Mouse (Mus musculus): ENCODE measurements around the gene Sypl2.
"Not testable (repeated sequence)": the region's sequence is repeated elsewhere in the genome, so short reads cannot be mapped to it uniquely, and the experiment has no call there.

The Sypl2 gene

GRCm38 (mm10) chr3:108226558-108227350, at the start of gene Sypl2:
TSS of gene Sypl2 (minus strand) at chr3:108226648.
- DNase-seq (ENCODE audit: low spot score in 2 of 2) = peak in 1 of 2 experiments; percentile 35

- no peak for DNase-seq (ENCODE audit: low spot score in 2 of 2)
These were observed 32.9 kb upstream of the Sypl2 start for GRCm38 (mm10) chr3:108259319-108259718.

GRCm38 (mm10) chr3:108257831-108258500, 31.5 kb upstream of the Sypl2 start:
- no peak for DNase-seq (ENCODE audit: low spot score in 2 of 2)

GRCm38 (mm10) chr3:108256719-108257637, 30.5 kb upstream of the Sypl2 start, which contains the start of gene Psma5:
TSS of gene Psma5 (plus strand) at chr3:108256926.
- DNase-seq (ENCODE audit: low spot score in 2 of 2) = peak; percentile 79 to 93

GRCm38 (mm10) chr3:108246857-108247256, 20.4 kb upstream of the Sypl2 start:
- DNase-seq (ENCODE audit: low spot score in 2 of 2) = no peak

GRCm38 (mm10) chr3:108241243-108241839, 14.9 kb upstream of the Sypl2 start:
- no peak for DNase-seq (ENCODE audit: low spot score in 2 of 2)

GRCm38 (mm10) chr3:108237474-108238102, 11.1 kb upstream of the Sypl2 start:
- not testable (repeated sequence) for DNase-seq (ENCODE audit: low spot score in 2 of 2)

GRCm38 (mm10) chr3:108231646-108232045, 5.2 kb upstream of the Sypl2 start:
- no peak for DNase-seq (ENCODE audit: low spot score in 2 of 2)

GRCm38 (mm10) chr3:108227521-108227920, 1.1 kb upstream of the Sypl2 start:
- no peak for DNase-seq (ENCODE audit: low spot score in 2 of 2)

- DNase-seq (ENCODE audit: low spot score in 2 of 2) = peak in 1 of 2 experiments; percentile 38
These were observed 514 bp downstream of the Sypl2 start for GRCm38 (mm10) chr3:108225711-108226557.

- no peak for DNase-seq (ENCODE audit: low spot score in 2 of 2)
These were observed 5.8 kb downstream of the Sypl2 start for GRCm38 (mm10) chr3:108220661-108221060.

GRCm38 (mm10) chr3:108214734-108215133, 11.7 kb downstream of the Sypl2 start:
- no peak for DNase-seq (ENCODE audit: low spot score in 2 of 2)

GRCm38 (mm10) chr3:108212406-108212805, 14.0 kb downstream of the Sypl2 start:
- DNase-seq (ENCODE audit: low spot score in 2 of 2) = no peak

- DNase-seq (ENCODE audit: low spot score in 2 of 2) = no peak
These were observed 14.6 kb downstream of the Sypl2 start for GRCm38 (mm10) chr3:108211845-108212244.

GRCm38 (mm10) chr3:108210771-108211139, 15.7 kb downstream of the Sypl2 start, which contains the start of gene Atxn7l2:
TSS of gene Atxn7l2 (minus strand) at chr3:108210934.
- DNase-seq (ENCODE audit: low spot score in 2 of 2) = no peak

GRCm38 (mm10) chr3:108209946-108210770, 16.3 kb downstream of the Sypl2 start:
- DNase-seq (ENCODE audit: low spot score in 2 of 2) = peak; percentile 84 to 91

GRCm38 (mm10) chr3:108209536-108209935, 16.9 kb downstream of the Sypl2 start:
- no peak for DNase-seq (ENCODE audit: low spot score in 2 of 2)

GRCm38 (mm10) chr3:108209001-108209400, 17.4 kb downstream of the Sypl2 start:
- no peak for DNase-seq (ENCODE audit: low spot score in 2 of 2)

GRCm38 (mm10) chr3:108206731-108207375, 19.6 kb downstream of the Sypl2 start:
- DNase-seq (ENCODE audit: low spot score in 2 of 2) = no peak

All from urinary bladder, adult 18-20 months (tissue).